Mouse (Mus musculus) gastrocnemius, postnatal 10 days (tissue): ENCODE measurements at regions not wholly inside any gene's neighbourhood (a gene's known extent, or its start where the extent isn't known, plus 50 kb on each side); places are given as distances from the start of the nearest gene placed in this dataset.

Experiments used
- DNase-seq: peaks from one replicate; pipeline ENCODE4 v3.0.0; 2021; ENCODE audit warnings: mixed read lengths

GRCm38 (mm10) chr3:143790905-143791304, 414.1 kb downstream of the Lmo4 start:
- DNase-seq: no peak

- no peak for DNase-seq
Measured at GRCm38 (mm10) chr3:143789932-143790570, 415.0 kb downstream of the Lmo4 start.

- DNase-seq: no peak
Measured at GRCm38 (mm10) chr3:143786889-143787288, 418.1 kb downstream of the Lmo4 start.

GRCm38 (mm10) chr3:143784353-143784791, 420.6 kb downstream of the Lmo4 start:
- DNase-seq: no peak

GRCm38 (mm10) chr3:143778161-143778560, 426.9 kb downstream of the Lmo4 start:
- DNase-seq: no peak

- no peak for DNase-seq
Measured at GRCm38 (mm10) chr3:143759337-143759736, 445.7 kb downstream of the Lmo4 start.

- no peak for DNase-seq
Measured at GRCm38 (mm10) chr3:143753197-143753596, 451.8 kb downstream of the Lmo4 start.

- DNase-seq: no peak
Measured at GRCm38 (mm10) chr3:143752660-143753059, 452.4 kb downstream of the Lmo4 start.

- no peak for DNase-seq
Measured at GRCm38 (mm10) chr3:143750128-143750527, 454.9 kb downstream of the Lmo4 start.

GRCm38 (mm10) chr3:143743649-143744048, 461.4 kb downstream of the Lmo4 start:
- no peak for DNase-seq

- DNase-seq: peak; percentile 14
Measured at GRCm38 (mm10) chr3:143742786-143743571, 462.0 kb downstream of the Lmo4 start.

- no peak for DNase-seq
Measured at GRCm38 (mm10) chr3:143738676-143739075, 466.3 kb downstream of the Lmo4 start.

- no peak for DNase-seq
Measured at GRCm38 (mm10) chr3:143737844-143738243, 467.2 kb downstream of the Lmo4 start.

- DNase-seq: no peak
Measured at GRCm38 (mm10) chr3:143736651-143737398, 468.2 kb downstream of the Lmo4 start.

- DNase-seq: no peak
Measured at GRCm38 (mm10) chr3:143734791-143735190, 470.2 kb downstream of the Lmo4 start.

- peak; percentile 10 for DNase-seq
Measured at GRCm38 (mm10) chr3:143732966-143733725, 471.9 kb downstream of the Lmo4 start.

GRCm38 (mm10) chr3:143729473-143730076, 475.4 kb downstream of the Lmo4 start:
- no peak for DNase-seq

GRCm38 (mm10) chr3:143722571-143722970, 482.4 kb downstream of the Lmo4 start:
- DNase-seq: no peak

GRCm38 (mm10) chr3:143722082-143722481, 482.9 kb downstream of the Lmo4 start:
- DNase-seq: no peak

- no peak for DNase-seq
Measured at GRCm38 (mm10) chr3:143713183-143713582, 491.8 kb downstream of the Lmo4 start.

- DNase-seq: no peak
Measured at GRCm38 (mm10) chr3:143710805-143711469, 494.1 kb downstream of the Lmo4 start.
